Mouse (Mus musculus) urinary bladder, adult 2 months (tissue): ENCODE data around the gene Ulk4. TPM values are rescaled to one million over a fixed set of nuclear protein-coding genes. Genes with fewer than 3 reads are reported as not detected.

Experiments used
- DNase-seq: peaks from one replicate; pipeline ENCODE4 v3.0.0; 2022; ENCODE audit warnings: low spot score
- polyA plus RNA-seq: library from polyadenylated mRNA; depleted of rRNA; stranded (reverse); fragments of >200 nt; gene quantifications from 2 replicates; pipeline ENCODE4 v1.2.3, GENCODE M21; 2012

Gene Ulk4
- polyA plus RNA-seq, 1 experiment, result 2.4 TPM

DNA sequence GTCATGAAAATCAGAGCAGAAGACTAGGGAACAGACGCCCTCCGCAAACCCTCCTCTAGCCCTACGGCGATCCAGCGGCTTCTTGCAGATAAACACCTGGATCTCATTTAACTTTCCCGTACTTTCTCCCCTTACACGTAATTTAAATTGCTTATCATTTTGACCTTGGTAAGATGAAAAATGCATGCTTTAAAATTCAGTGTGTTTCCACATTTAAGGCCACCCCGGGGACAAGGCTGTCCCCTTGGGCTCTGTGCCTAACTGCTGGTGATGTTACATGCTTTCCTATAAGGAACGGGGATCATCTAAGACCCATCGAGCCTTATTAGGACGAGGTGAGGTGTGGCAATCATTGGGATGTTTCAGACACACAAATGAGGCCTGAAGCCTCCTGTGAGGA lies 256.6 kb downstream of the Ulk4 start:
- DNase-seq, result no peak

GRCm38 (mm10) chr9:121019932-121020331 lies 257.1 kb downstream of the Ulk4 start:
- DNase-seq, result no peak

- no peak for DNase-seq
These were observed 258.3 kb downstream of the Ulk4 start for GRCm38 (mm10) chr9:121018524-121019315.

GRCm38 (mm10) chr9:121015810-121016502 lies 261.0 kb downstream of the Ulk4 start:
- no peak for DNase-seq

- DNase-seq, result no peak
These were observed 265.5 kb downstream of the Ulk4 start for GRCm38 (mm10) chr9:121011540-121011939.

- no peak for DNase-seq
These were observed 266.5 kb downstream of the Ulk4 start for GRCm38 (mm10) chr9:121010544-121010943.

DNA sequence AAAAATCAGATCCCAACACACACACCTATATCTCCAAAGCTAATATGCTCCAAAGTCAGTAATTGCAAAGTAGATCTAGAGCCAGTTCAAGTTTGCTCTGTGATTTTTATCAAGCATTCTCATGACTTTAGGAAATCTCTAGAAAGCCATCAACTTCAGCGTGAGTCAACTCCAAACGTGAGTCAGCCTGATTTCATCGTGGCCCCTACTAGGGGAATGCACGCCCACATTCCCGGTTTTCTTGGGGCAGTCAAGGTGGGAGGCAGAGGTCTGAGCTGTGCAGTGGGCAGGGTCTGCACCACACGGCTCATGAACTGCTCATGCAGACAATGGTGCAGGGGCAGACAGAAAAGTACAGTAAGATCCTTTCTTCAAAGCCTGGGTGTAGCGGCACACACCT lies 271.0 kb downstream of the Ulk4 start:
- DNase-seq, result no peak

DNA sequence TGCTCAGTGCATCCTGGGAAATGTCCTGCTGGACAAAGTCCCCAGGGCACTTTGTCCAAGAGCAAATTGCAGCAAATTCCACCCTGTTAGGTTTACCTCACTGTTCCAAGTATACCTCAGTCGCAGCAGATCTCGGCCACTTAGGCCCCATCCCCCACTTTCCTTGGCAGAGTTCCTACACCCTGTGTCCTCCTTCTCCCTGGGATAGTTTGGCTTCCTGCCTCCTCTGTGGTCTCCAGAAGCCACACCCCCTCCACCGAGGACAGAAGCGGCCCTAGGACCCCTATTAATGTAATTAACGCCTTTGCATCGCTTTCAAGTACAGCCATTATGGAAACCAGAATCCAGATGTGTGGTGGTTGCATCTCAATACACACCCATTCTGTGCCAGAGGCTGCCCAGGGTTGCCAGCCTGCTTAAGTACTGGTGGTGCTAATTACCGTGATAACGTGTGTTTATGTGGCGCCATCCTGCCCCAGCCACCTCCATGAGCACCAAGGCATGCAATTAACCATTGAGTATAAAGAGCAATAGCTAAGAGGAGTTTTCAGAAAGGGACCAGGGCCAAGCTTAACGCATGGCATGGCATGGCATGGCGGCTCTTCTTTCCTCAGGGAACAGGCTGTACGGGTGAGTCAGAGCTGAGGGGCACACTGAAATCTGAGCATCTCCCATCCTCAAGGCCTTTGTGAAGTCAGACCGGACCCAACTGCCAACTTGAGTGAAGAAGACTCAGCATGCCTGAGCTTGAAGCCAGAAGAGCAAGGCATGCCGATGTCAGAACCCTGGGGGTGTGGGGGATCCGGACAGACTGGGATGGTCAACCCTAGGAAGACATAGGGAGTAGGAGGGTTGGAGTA lies 275.1 kb downstream of the Ulk4 start:
- no peak for DNase-seq

DNA sequence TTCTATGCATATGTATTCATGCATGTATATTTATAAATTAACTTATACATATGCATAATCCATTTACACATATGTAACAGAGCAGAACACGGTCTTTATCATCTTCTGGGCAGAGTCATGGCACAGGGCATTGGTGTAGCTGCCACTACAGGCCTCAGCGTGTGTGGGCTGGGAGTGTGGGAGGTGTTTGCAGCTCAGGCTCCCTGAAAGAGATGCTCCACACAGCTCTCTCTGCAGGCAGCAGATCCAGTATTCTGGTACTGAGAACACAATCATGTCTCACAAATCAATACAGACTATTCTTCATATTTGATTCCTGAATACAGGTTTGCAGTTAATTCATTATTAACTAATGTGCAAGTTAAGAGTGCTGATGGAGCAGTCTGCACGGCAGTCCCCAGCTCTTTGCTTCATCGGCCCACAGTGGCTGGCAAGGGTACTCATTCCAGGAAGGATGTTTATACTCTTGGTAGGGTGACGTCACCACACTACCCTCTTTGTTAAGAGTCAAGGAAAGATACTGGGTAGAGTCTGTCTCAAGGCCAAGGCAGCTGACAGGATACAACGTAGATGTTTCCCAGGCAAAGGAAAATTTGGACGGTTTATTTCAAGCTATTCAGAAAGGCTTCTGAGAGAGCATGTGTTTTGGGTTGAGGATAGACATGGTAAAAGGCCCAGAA lies 276.2 kb downstream of the Ulk4 start:
- DNase-seq, result no peak

DNA sequence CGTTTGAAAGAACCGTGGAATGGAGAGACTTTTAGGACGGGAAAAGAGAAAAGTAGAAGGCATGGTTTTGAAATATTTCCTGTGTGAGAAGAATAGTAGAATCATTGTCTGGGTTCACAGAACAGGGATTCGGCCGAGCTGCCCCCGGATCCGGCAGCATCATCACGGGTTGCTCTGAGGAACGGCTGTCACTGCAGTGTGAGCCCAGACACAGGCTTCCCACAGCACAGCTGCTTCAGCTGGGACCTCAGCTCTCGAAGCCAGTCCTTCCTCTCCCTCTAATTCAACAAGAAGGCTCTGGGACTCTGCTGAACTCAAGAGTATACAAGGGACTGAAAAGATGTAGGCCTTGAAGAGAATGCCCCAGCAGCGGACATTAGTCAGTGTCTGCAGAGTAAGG lies 278.3 kb downstream of the Ulk4 start:
- DNase-seq, result no peak

DNA sequence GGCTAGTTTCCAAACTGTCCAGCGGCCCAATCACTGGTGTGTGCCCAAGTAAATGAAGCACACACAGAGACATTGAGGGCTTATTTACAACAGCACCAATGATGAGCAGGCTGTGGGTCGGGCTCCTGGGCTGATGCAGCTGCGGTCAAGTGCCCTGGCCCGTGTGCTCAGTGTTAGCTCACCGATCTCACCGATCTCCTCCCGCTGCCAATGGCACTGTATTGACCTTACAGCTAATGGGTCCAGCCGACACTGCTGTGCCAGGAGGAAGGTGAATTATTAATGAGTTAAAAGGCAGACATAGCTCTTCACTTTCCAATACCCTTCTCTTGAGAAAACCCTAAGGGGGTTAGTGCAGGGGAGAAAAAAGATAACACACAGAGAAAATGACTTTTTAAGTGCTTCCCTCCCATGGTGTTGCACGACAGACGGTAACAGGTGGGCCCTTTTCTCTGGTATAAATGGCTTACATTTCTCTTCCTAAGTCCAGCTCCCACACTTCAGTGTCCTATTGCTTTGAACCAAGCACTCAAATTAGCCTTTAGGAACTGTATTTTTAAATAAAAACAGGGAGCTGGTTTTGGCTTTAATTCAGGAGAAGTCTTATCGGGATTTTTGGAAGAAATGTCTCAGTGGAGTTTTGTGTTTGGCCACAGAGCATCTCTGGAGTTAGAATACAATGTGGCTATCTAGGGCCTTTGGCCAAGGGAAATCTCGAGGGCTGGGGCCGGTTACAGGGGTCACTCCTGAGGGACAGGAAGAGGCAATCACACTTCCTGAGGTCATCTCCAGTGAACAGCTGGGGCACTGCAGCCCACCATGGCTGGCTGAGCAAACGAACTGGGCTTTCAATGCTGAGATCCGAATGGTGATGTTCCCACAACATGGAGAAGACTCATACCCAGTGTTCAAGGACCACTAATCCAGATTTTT lies 282.5 kb downstream of the Ulk4 start:
- DNase-seq, result no peak

DNA sequence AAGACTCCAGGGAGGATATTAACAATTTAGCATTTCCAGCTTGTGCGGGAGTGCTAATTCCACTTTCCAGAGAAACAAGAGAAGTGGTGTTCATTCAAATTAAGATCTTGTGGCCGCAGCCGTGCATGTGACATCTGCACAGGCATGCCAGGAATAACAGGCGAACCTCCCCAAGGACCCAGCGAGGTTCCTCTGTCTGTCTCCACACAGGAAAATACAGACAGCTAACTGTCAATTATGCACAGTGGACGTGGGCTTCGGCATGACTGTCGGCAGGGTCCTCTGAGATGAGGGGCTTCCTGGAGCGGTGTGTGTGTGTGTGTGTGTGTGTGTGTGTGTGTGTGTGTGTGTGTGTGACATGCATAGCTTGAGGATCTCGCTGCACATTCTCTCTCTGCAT lies 284.0 kb downstream of the Ulk4 start:
- no peak for DNase-seq

GRCm38 (mm10) chr9:120991801-120992200 lies 285.2 kb downstream of the Ulk4 start:
- DNase-seq, result no peak

DNA sequence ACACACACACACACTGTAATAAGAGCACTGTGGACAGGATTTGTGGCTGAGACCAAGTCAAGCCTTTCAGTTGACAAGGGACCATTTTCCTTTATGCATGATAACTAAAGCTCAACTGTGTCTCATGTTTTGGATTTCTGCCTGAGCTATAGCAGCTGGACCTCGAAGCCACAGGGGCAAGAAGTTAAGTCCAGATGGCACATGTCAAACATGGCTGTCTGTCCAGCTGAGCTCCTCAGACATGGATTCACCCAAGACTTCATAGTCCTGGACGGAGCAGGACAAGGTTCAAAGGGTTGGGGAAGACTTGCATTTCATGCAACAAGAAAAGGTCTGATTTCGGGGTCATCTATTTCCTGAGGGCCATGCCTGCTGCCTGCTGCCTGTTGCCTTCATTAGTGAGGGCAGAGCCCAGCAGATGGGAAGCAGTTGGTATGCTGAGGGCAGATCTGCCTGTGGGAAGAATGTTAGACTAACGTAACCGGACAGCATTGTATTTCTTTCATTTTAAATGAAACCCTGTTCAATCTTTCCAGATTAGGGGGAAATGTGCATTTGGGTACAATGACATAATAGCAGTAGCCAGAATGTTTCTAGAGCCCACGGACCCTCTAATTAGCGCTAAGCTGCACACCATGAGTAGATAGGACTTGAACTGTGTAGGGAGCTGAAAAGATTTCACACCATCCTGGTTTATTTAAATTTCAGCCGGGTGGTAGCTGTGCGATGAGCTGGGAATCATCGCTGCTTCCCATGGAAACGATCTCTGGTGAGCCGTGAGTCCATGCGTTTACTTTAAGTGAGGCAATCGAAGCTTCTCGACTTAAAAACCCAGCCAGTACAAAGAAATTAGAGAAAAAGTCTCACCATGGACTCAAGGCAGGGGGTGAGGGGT lies 286.9 kb downstream of the Ulk4 start:
- no peak for DNase-seq

- DNase-seq, result no peak
These were observed 288.9 kb downstream of the Ulk4 start for GRCm38 (mm10) chr9:120988088-120988487.

DNA sequence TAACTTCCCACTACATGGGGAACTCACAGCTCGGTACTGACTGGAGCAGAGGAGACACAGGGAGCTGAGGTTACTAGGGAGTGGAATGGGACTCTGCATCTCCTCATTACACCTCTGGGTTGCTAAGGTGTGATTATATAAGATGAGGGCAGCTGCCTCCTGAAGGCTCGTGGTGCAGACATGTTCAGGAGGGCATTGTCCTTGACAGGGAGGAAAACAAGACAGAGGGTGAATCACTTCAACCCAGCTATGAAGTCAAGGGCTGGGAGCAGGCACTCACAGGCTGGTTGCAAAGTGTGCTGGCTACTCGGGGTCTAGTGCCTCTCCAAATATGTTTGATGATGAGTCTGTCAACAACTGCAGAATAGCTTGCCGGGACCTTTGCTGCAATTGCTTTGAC lies 290.0 kb downstream of the Ulk4 start:
- no peak for DNase-seq

DNA sequence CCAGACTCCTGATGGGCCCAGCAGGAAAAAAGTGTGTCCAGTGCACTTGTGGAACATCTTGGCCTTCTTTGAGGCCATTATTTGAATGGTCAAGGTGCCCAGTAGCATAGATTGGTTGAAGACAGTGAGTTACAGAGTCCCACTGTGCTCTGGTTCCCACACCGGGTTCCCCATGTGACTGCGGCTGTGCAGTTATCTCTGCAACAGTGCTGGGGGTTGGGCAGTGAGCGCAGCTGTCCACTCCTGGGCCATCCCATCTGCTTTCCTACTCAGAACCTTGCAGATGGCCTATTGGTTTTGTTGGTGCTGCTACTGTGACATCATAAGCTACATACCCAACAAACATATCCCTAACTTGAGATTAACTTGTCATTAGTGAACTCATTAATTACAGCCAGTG lies 290.7 kb downstream of the Ulk4 start:
- DNase-seq, result no peak

DNA sequence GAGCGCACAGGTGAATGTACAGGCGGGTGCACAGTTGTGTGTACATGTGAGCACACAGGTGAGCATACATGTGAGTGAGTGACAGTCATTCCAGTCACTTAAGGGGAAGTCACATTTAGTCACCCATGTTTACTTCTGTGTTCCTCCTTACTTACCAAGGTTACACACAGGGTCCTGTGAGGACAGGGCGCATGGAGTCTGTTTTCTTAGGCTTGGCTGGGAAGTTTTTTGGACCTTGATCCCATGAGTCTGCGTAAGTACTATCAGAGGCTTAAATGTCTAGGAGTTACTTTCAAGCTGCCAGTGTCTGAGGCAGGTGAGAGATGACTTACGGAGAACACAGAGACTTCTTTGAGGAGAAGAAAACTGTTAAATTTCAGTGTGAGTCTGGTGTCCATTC lies 291.5 kb downstream of the Ulk4 start:
- no peak for DNase-seq

GRCm38 (mm10) chr9:120985009-120985408 lies 292.0 kb downstream of the Ulk4 start:
- no peak for DNase-seq

DNA sequence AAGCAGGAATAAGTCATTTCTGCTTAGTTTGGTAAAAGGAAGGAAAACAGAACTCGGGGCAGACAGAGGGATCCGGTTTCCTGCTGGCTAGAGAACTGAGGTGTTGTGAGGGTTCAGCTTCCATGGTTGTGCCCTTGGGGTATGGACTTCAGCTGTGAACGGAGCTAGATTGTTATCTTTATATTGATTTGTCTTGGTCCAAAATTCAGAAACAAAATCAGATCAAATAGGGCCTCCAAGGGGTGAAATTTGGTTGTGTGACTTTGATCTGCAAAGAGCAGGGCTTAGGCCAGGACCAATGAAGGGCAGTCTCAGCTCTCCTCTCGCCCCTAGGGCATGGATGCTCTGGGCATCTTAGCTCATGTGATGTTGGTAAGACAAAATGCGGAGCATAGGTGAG lies 292.5 kb downstream of the Ulk4 start:
- DNase-seq, result no peak
